Mouse (Mus musculus) lung, embryonic 14.5 days (tissue): ENCODE data around the gene Cfap43. TPM values are rescaled to one million over a fixed set of nuclear protein-coding genes. Genes with fewer than 3 reads are reported as not detected.

Experiments
- ATAC-seq: fragments of 200-750 bp; cut with Nextera tagmentation; 2 replicates; pipeline ENCODE4 v1.8.0; 2017; ENCODE audit warnings: mild to moderate bottlenecking, moderate TSS enrichment, moderate library complexity; ENCODE audit not compliant: insufficient read depth
- DNase-seq: peaks from one replicate; pipeline ENCODE4 v3.0.0-alpha.2; 2015
- H3K27ac ChIP-seq: fragments of 300-500 bp; sonication (generic); 2 replicates; pipeline ENCODE4 v1.5.1; 2014; ENCODE audit warnings: low read depth, mild to moderate bottlenecking, moderate library complexity
- H3K27me3 ChIP-seq: fragments of 300-500 bp; sonication (generic); 2 replicates; pipeline ENCODE4 v1.6.1; 2014; ENCODE audit warnings: low read length, control low read depth; ENCODE audit not compliant: insufficient read depth
- H3K36me3 ChIP-seq: fragments of 300-500 bp; sonication (generic); 2 replicates; pipeline ENCODE4 v1.6.1; 2014; ENCODE audit warnings: control low read depth; ENCODE audit not compliant: insufficient read depth
- H3K4me1 ChIP-seq: fragments of 300-500 bp; sonication (generic); 2 replicates; pipeline ENCODE4 v1.6.1; 2014; ENCODE audit warnings: antibody characterized with exemption, control low read depth; ENCODE audit not compliant: insufficient read depth
- H3K4me2 ChIP-seq: fragments of 300-500 bp; sonication (generic); 2 replicates; pipeline ENCODE4 v1.6.1; 2014; ENCODE audit warnings: mild to moderate bottlenecking
- H3K4me3 ChIP-seq: fragments of 300-500 bp; sonication (generic); 2 replicates; pipeline ENCODE4 v1.5.1; 2014; ENCODE audit warnings: low read depth, low read length
- H3K9ac ChIP-seq: fragments of 300-500 bp; sonication (generic); 2 replicates; pipeline ENCODE4 v1.6.1; 2014
- H3K9me3 ChIP-seq: fragments of 300-500 bp; sonication (generic); 2 replicates; pipeline ENCODE4 v1.6.1; 2016; ENCODE audit warnings: low read depth, low read length, control low read depth
- CTCF ChIP-seq: IDR thresholded peaks from 2 replicates; pipeline ENCODE4 v1.5.1; 2016; ENCODE audit warnings: antibody characterized with exemption, low read depth
- WGBS: fragments of 180-500 bp; shearing (Covaris S2); extraction: QIAGEN DNeasy Blood & Tissue Kit; methylation state at CpG from one replicate; pipeline ENCODE4 v1.1.7; 2014; 5-methylcytosine and 5-hydroxymethylcytosine counted together
- polyA plus RNA-seq: library from polyadenylated mRNA; unstranded; fragments of >200 nt; fragmentation: Nextera tagmentation; extraction: Ambion mirVana; gene quantifications from 2 replicates; pipeline ENCODE4 v1.2.1, GENCODE M21; 2014

Cfap43 gene
- polyA plus RNA-seq, 1 experiment from 2014 or later: 0.14 TPM

DNA sequence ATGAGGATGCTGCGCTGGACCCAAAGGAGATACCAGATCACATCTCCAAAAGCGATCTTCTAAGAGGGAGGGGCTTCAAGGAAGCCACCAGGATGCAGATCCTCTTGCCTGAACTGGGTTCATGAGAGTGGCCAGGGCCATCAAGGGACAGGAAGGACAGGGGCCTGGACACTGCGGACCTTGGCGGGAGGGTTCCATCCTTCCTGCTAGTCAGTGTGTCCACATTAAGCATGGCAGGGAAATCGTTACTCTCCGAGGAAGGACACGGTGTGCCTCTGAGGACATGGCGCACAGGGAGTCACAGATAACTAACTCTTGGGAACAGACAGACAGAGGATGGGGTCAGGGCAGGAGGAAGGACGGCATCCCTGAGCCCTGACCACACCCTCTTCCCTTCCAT is 11.5 kb downstream of the Cfap43 start:
- no peak for ATAC-seq
- peaks cover 18% of the 10 kb centered on the region for H3K4me1 ChIP-seq

DNA sequence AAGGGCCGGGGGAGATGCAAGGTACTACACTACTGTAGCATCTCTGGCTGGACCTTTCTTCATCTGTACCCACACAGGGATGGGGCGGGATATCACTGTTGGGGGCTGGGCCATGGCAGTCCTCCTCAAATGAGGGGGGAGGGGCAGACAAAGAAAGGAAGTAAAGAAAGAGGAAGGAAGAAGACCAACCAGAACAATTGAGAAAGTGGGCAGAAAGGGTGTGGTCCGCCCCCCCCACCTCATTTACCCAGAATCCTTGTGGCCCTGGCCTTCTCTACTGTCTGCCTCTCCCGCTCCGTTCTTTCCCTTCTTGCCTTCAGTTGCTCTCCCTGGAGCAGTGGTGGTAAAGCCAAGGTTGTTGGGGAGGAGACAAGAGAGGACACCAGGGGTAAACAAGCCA is 13.5 kb downstream of the Cfap43 start:
- Histone ChIP-seq H3K9ac (no peak overlapping the region), H3K9me3 (no peaks in the 10 kb centered on the region), H3K27me3 (no peaks in the 10 kb centered on the region), H3K4me1 (peaks cover 28% of the 10 kb centered on the region), H3K27ac (peak overlapping the region; percentile 51; the same call in 1 of the 2 replicates), H3K36me3 (no peaks in the 10 kb centered on the region; the same call in 1 of the 2 replicates), H3K4me3 (no peak overlapping the region), H3K4me2 (no peak overlapping the region)
- WGBS: 74% methylated on average over 5 of the region's 5 CpGs
- ATAC-seq: no peak
- no peak for TF ChIP-seq CTCF
- no peak for DNase-seq

More for the DNA sequence above, 11.5 kb downstream of the Cfap43 start:
- no peak overlapping the region for H3K9ac ChIP-seq
- no peak overlapping the region for H3K4me2 ChIP-seq
- H3K9me3 ChIP-seq: no peaks in the 10 kb centered on the region
- no peak overlapping the region for H3K27ac ChIP-seq
- no peaks in the 10 kb centered on the region for H3K27me3 ChIP-seq
- H3K36me3 ChIP-seq: no peaks in the 10 kb centered on the region; the same call in 1 of the 2 replicates
- H3K4me3 ChIP-seq: no peak overlapping the region
- no peak for TF ChIP-seq CTCF
- 91% methylated on average over 9 of the region's 9 CpGs for WGBS
- DNase-seq: no peak

DNA sequence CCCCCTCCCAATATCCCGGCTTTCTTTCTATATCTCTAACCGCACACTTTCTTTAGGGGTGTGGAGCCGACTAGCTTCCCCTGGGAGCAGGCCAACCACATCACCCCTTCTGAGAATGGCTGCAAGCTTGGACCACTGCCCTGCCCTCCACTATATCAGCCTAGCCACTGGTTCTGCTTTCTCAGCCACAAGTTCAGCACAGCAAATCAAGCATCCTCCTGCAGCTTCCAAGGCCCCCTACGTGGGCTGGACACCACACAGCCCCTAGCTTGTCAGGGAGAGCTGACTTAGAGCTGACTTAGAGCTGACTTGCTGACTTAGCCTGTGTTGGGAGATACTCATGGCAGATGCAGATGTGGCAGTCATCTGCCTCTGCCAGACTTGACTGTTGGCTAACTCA is 14.0 kb downstream of the Cfap43 start:
- H3K9ac ChIP-seq: no peak overlapping the region
- H3K4me1 ChIP-seq: peaks cover 28% of the 10 kb centered on the region
- TF ChIP-seq CTCF: no peak
- H3K4me3 ChIP-seq: no peak overlapping the region
- no peaks in the 10 kb centered on the region for H3K27me3 ChIP-seq
- no peaks in the 10 kb centered on the region for H3K9me3 ChIP-seq
- WGBS: 45% methylated on average over 4 of the region's 4 CpGs
- H3K4me2 ChIP-seq: no peak overlapping the region
- DNase-seq (no peak), ATAC-seq (no peak)
- H3K36me3 ChIP-seq: no peaks in the 10 kb centered on the region; the same call in 1 of the 2 replicates
- peak overlapping the region; percentile 51; the same call in 1 of the 2 replicates for H3K27ac ChIP-seq

DNA sequence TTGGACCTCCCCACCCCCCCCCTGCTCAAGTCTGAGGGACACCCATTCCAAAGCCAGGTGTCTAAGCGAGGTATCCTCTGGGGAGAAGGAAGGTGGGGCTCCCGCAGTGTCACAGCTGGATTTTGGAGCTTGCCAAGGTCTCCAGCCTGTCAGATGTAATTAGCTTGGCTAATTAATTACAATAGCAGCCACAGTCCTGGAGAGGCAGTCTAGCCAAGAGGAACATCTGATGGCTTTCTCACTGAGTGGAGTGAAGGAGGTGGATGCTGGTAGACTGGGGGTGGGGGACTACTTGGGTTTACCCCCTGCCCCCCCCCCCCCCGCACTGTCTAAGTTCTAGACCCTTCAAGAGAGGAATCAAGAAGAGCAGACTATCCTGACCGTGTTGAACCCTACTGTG is 15.4 kb downstream of the Cfap43 start:
- no peaks in the 10 kb centered on the region for H3K9me3 ChIP-seq
- H3K27ac ChIP-seq: no peak overlapping the region
- H3K4me2 ChIP-seq: no peak overlapping the region
- no peaks in the 10 kb centered on the region; the same call in 1 of the 2 replicates for H3K36me3 ChIP-seq
- ATAC-seq (no peak), DNase-seq (no peak)
- 67% methylated on average over 4 of the region's 4 CpGs for WGBS
- H3K27me3 ChIP-seq: no peaks in the 10 kb centered on the region
- no peak overlapping the region for H3K9ac ChIP-seq
- peaks cover 24% of the 10 kb centered on the region for H3K4me1 ChIP-seq
- no peak overlapping the region for H3K4me3 ChIP-seq
- TF ChIP-seq CTCF: no peak

GRCm38 (mm10) chr19:47902316-47903201 is 16.5 kb downstream of the Cfap43 start:
- no peaks in the 10 kb centered on the region for H3K27me3 ChIP-seq
- H3K4me2 ChIP-seq: no peak overlapping the region
- no peak for TF ChIP-seq CTCF
- DNase-seq (peak; percentile 79), ATAC-seq (peak; percentile 33; the same call in 1 of the 2 replicates)
- H3K4me3 ChIP-seq: no peak overlapping the region
- peaks cover 3% of the 10 kb centered on the region; the same call in 1 of the 2 replicates for H3K36me3 ChIP-seq
- H3K27ac ChIP-seq: peak overlapping the region; percentile 60; the same call in 1 of the 2 replicates
- H3K9ac ChIP-seq: no peak overlapping the region
- no peaks in the 10 kb centered on the region for H3K9me3 ChIP-seq
- WGBS: 51% methylated on average over 13 of the region's 13 CpGs
- peaks cover 24% of the 10 kb centered on the region for H3K4me1 ChIP-seq

DNA sequence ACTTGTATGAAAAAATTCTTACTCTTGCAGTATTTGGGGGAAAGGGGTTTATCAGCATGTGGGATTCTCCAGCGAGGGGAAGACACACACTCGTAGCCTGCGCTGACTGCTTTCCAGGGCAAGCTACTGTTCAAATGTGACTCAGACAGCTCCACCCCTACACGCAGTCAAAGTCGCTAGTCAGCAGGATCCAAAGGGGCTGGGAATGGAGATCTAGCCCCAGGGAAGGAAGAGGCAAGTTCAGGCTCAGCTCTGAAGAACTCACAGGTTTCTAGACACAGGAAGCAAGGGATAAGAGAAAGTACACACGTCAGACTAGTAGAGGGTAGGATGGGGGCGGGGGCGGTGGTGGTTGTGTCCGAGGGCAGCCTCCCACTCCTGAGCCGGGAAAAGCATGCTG is 18.5 kb downstream of the Cfap43 start:
- peaks cover 24% of the 10 kb centered on the region for H3K4me1 ChIP-seq
- no peaks in the 10 kb centered on the region for H3K27me3 ChIP-seq
- no peak overlapping the region for H3K9ac ChIP-seq
- H3K9me3 ChIP-seq: no peaks in the 10 kb centered on the region
- no peak for ATAC-seq
- DNase-seq: no peak
- no peak for TF ChIP-seq CTCF
- no peak overlapping the region for H3K27ac ChIP-seq
- 76% methylated on average over 10 of the region's 10 CpGs for WGBS
- peaks cover 23% of the 10 kb centered on the region for H3K36me3 ChIP-seq
- no peak overlapping the region for H3K4me2 ChIP-seq
- no peak overlapping the region for H3K4me3 ChIP-seq

- H3K36me3 ChIP-seq: peaks cover 28% of the 10 kb centered on the region
Measured at GRCm38 (mm10) chr19:47900012-47900411, 19.1 kb downstream of the Cfap43 start.

More at GRCm38 (mm10) chr19:47900012-47900411, 19.1 kb downstream of the Cfap43 start:
- Histone ChIP-seq H3K27me3 (no peaks in the 10 kb centered on the region), H3K9me3 (no peaks in the 10 kb centered on the region), H3K4me2 (no peak overlapping the region), H3K27ac (no peak overlapping the region), H3K4me1 (peaks cover 20% of the 10 kb centered on the region), H3K4me3 (no peak overlapping the region), H3K9ac (no peak overlapping the region)
- DNase-seq: no peak
- peak; percentile 40; the same call in 1 of the 2 replicates for TF ChIP-seq CTCF
- WGBS: 45% methylated on average over 6 of the region's 6 CpGs
- no peak for ATAC-seq
